Mouse (Mus musculus) hematopoietic stem cell, adult 5-6 weeks (primary cell): ENCODE measurements around the gene Kcnh7. TPM values are rescaled to one million over a fixed set of nuclear protein-coding genes. Genes with fewer than 3 reads are reported as not detected.

Source experiments
- ATAC-seq, 2 experiments: fragments of 125-278 bp in 1 of 2; replicated peaks in 1 of 2; 2 replicates each; pipeline ENCODE4 v1.8.0; 2016 to 2017; ENCODE audit warnings: inconsistent platforms in 2 of 2, mild to moderate bottlenecking in 2 of 2, moderate number of reproducible peaks in 2 of 2, low read depth in 1 of 2, moderate TSS enrichment in 1 of 2; ENCODE audit not compliant: low FRiP score in 2 of 2, poor library complexity in 2 of 2, severe bottlenecking in 2 of 2, insufficient read depth in 1 of 2, low TSS enrichment in 1 of 2
- total RNA-seq: library from RNA; stranded (forward); fragments of 172-1452, 232-1000 nt; gene quantifications from 2 replicates; pipeline ENCODE4 v1.2.3, GENCODE M21; 2017

The Kcnh7 gene
- total RNA-seq, 1 experiment from 2014 or later = not detected

DNA sequence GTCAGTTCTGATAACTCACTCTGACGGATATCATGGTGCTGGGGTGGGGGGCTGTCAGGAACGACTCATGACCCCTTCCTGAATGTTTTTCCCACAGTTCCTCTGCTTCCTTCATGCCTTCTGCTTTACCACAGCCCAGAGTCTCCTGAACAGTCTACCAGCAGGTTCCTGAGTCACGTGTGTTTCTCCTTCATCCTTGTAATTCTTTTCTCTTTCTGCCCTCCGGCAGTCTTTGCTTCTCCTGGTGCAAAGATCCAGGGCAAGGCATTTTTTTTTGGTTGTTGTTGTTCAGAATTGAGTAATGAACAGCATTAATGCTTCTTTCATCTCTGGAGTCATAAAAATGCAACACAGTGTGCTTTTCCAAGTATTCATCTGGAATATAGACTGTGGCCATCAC, 513.3 kb downstream of the Kcnh7 start:
- no peak for ATAC-seq

DNA sequence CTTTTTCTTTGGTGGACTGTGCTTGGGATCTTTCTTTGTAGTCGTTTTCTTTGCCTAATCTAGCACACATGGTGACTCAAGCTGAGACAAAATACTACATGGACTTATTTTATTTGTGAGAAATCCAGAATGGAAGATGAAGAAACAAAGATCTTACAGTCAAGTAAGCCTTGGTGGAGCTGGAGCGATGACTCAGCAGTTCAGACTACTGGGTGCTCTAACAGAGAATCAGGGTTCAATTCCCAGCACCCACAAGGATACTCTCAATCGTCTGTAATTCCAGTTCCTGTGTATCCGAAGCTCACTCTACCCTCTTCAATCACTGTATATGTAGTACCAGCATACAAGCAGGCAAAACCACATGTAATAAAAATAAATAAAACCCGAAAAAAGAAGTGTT, 513.8 kb downstream of the Kcnh7 start:
- ATAC-seq = no peak

- no peak for ATAC-seq
These were observed 514.2 kb downstream of the Kcnh7 start for GRCm38 (mm10) chr2:62669848-62670247.

- no peak for ATAC-seq
These were observed 518.6 kb downstream of the Kcnh7 start for GRCm38 (mm10) chr2:62665536-62665935.

DNA sequence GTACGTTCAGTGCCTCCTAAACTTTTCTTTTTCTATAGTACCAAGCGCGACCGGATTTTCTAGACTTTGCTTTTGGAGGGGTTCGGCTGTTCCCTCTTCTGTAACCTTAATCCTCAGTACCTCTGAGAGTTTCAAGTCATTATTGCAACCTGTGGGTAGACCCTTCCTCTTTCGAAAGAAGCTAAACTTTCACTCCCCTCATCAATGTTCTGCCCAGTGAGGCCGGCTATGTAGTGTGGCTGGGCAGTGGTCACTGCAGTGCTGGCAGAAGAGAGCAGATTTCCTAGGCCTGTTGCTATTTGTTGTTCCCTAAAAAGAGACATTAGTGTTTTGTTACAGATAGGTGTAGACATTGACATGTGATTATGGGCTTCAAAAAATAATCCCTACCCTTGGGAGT, 519.2 kb downstream of the Kcnh7 start:
- ATAC-seq = no peak; a peak in 1 of 4 replicates

DNA sequence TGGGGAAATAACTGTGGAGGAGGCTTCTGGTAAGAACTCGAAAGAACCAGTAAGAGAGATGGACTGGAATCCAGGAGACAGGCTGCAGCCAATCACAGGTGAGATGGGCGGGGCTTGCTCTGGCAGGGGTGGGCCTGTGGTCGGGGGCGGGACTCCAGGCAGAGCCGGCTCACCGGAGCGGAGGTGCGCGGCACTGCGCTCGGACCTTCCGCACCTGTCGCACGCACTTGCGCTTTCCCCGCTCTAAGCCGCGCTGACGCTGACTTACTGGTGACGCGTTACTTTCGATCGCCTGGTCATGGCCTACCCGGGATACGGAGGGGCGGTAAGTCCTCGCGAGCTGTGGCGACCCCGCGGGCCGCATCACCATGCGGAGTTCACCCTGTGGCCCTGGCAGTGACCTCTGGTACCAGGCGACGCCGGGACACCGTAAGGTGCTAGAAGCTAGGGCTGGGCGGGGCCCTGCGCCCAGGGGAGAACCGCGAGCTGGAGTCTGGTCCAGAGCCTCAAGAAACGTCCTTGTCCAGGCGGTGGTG, 519.9 kb downstream of the Kcnh7 start, which contains the start of gene Gca:
TSS of gene Gca (plus strand) at position 151 of the 536 bp plus-strand sequence.
- peak; percentile 97 to 98 for ATAC-seq

GRCm38 (mm10) chr2:62662560-62662959, 521.5 kb downstream of the Kcnh7 start:
- no peak for ATAC-seq

DNA sequence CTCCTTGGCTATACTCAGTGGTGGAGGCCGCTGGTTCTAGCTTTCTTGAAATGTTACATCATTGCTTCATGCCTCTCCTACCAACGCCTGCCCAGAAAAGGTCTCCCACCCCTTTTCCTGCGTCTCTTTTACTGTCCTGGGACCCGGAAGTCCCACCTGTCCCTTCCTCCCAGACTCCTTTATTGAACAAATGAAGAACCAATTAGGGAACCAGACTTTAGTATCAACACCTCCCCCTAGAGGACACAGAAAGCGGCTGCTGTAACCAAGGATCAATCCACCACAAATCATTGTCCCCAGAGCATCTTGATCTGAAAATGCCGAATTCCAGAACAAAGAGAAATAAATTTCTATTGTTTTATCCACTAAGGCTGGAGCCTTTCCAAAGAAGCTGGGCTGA, 523.5 kb downstream of the Kcnh7 start:
- ATAC-seq = no peak

GRCm38 (mm10) chr2:62656072-62656471, 528.0 kb downstream of the Kcnh7 start:
- peak in 1 of 2 experiments; percentile 27; a peak in 1 of 4 replicates for ATAC-seq

DNA sequence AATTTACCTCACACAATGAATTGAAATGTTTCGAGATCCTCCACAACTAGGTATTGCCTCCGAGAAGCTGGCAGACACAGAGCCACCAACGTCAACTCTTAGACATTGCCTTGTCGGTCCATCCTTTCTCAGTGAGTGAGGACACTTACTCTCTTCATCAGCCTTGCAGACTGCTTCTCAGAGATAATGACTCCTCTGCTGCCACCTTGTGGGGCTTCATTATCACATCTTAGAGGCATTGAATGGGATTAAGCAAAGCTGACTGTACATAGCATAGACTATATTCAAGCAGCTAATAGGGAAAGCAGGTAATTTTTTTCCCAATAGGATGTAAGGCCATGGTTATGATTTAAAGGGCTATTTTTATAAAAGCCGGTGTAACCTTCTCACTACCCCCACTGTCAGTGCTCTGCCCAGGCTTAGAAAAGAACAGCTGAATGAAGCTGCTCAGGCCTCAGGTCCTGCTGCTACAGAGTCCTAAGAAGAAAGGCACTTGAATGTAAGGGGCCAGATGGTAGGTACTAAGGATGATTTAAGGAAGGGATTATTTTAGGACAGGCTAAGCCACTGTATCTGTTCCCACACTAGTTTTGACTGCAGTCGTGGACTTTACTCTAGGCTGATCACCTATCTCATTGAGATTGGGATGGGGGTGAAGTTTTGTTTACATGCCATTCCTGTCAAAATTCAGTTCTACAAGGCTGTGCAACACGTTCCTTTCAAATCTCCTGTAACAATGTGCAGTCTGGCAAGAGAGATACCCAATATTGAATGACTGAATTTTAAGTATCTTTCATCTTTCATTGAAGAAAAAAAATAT, 529.4 kb downstream of the Kcnh7 start:
- ATAC-seq = peak; percentile 92 to 96

- no peak for ATAC-seq
These were observed 531.6 kb downstream of the Kcnh7 start for GRCm38 (mm10) chr2:62652466-62652865.

DNA sequence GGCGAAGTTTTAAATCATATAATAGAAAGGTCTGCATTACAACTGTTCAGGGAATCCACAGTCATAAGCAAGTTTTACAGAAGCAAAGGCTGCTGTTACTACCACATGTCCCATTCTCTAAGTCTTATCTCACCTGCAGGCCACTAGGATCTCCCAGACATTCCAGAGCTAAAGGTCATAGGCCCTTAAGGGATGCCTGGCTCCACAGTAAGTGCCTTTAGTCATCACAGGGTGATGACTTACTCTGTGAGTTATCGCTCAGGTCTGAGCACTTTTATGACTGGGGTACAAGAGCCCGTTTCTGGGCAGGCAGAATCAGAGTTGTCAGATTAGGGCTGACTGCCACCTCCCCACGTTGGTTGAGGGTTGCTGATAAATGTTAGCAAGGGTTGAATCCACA, 532.2 kb downstream of the Kcnh7 start:
- no peak for ATAC-seq

GRCm38 (mm10) chr2:62646671-62647289, 537.3 kb downstream of the Kcnh7 start:
- no peak for ATAC-seq

DNA sequence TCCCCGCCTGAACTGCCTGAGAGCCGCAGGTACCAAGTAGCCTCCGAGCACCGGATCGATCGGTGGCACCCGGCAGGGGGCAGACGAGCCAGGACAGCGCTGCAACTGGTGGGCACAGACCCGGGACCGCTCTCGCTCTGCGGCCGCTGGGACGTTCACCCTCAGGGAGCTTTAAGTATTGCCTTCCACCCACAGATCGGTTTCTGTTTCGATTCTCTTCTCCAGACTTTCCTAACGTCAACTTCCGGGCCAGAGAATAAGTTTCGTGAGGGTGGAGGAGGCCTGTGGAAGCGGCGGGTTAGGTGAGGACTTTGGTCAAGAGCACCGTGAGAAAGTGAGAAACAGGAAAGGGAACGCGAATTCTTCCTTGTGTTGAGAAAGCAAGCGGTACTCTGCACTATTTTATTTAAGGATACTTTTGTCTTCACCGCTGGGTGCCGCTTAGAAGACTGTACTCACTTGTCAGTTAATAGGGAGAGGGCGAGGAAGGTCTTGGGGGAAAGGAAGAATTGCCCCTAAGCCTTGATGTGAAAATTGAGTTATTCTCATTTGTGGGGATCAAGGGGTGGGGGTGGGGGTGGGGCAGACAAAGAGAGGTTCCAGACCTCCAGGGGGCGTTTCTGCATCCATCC, 538.0 kb downstream of the Kcnh7 start, which contains the start of gene Ifih1:
TSS of gene Ifih1 (minus strand) at position 242 of the 632 bp plus-strand sequence.
- ATAC-seq = peak; percentile 93 to 94

- peak in 1 of 2 experiments; percentile 31; a peak in 1 of 4 replicates for ATAC-seq
These were observed 538.6 kb downstream of the Kcnh7 start for GRCm38 (mm10) chr2:62645475-62645874.

DNA sequence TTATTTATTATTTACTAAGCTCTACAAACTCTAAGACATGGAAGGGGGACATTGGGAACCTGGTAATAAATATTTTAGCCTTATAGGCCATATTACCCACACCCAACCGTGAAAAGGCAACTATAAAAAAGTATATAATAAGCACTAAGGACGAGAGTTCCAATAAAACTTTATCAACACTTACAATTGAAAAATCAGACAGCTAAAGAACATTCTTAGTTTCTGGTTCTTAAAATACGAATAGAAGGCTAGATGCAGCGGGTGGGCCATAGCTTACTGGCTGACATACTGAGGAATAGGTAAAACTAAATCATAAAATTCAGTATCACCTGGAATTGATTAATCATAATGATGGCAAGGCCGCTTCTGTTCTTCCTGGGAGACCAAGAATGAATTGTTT, 539.2 kb downstream of the Kcnh7 start:
- ATAC-seq = no peak
